Mouse (Mus musculus): Measurements from ENCODE around the gene Egfem1.

Egfem1 gene

DNA sequence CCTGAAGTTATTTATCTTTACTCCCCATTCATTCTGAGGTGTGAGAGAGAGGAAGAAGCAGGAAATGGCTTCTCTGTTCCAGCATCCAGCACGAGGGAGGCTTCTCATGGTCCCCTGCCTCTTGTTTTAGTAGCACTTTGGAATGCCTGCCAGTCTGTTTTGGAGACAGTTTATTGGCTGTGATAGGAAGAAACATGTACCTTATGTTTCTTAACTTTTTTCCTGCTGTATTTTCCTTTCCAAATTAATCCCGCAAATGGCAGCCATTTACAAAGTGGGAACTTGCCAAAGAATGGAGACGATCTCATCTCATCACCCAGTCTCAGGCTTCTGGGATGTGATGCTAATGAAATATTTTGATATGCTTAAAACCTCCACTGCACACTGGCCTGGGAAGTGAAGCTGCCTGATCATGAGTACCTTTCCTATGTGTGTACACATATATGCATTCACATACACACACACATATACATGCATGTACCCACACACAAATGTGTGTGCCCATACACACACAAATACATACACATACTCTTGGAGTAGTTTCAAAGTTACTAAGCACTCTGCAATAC is 260.5 kb downstream of the Egfem1 start:
- DNase-seq (ENCODE audit: low spot score) = no peak

DNA sequence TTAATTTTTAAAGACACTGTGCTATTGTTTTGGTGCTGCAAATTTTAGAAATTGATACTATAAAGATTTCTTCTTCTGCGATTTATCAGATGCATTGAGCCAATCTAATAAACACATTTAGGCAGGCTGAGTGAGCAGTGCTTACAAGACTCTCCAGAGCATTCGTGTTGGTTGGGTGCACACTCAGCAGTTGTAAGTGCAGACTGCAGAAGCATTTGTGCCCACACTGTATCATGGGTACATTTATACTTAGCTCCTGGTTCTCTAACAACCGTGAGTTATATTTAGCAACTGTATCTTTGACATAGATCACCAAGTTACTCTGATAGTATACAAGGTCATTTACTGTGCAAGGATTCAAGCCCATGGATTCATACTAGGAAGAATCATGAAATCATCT is 264.0 kb downstream of the Egfem1 start:
- DNase-seq (ENCODE audit: low spot score) = no peak

DNA sequence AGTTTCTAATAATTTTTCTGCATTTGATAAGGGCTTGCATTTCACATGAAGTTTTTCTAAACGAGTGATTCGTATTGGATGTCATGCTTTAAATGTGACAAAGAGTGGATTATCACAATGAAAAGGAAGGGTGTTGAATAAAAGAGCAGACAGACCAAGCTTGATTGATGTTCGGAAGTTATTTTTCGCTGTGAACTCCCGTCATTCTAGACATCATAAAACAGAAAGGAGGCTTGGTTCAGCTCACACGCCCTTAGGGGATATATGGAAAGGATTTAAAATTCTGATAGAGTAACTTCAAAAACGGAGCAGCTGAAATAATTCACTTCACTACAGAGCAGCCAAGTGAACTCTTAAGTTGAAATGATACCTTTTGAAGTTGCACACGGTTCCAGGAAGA is 285.1 kb downstream of the Egfem1 start:
- no peak for DNase-seq (ENCODE audit: low spot score)

DNA sequence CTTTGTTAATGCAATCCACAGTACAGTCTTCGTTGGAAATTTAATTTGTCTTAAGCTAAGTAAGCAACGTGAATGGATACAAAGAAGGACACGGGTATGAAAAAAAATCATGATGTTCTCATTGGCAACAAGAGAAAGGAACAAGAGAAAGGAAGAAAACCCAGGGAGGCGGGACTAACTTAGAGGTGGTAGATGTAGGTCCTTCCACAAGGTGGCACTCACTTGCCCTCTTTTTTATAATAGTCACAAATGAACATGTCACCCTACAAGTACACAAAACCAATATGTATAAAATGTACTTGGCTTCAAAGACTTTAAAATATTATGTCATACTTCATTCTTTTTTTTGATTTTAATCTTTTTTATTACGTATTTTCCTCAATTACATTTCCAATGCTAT is 288.7 kb downstream of the Egfem1 start:
- no peak for DNase-seq (ENCODE audit: low spot score)

DNA sequence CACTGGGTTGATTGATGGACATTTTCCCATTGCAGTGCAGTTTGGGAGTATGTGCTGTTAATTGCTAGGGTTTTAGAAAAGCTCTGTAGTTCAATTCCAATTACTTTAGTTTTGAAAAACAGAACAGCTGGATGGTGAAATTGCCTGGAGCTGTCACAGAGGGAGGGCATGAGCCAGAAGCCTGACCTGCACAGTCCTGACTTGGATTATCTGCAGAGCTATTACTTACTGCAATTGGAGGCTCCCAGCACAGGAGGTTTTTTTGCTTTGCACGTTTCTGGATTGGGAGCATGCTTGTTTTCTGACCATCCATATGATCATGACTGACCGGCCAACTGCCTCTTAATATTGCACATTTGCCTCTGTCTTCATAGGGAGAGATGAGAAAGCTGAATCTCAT is 299.4 kb downstream of the Egfem1 start:
- no peak for DNase-seq (ENCODE audit: low spot score)

DNA sequence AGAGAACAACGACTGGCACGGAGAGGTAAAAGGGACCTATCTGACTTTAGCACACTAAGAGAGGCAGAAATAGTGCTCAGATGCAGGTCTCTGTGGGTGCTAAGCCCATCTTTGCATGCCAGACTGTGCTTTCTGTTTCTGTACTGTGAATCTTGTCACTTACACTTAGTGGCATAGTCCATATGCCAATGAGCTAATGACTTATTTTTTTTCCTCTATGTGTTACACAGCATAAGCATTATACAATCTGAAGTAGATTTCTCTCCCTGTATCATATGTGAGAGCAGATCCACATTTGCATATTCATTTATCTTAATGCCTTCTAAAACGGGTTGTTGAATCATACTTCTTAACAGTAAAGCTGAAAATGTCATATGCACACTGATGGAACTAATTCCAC is 317.2 kb downstream of the Egfem1 start:
- DNase-seq (ENCODE audit: low spot score) = no peak

DNA sequence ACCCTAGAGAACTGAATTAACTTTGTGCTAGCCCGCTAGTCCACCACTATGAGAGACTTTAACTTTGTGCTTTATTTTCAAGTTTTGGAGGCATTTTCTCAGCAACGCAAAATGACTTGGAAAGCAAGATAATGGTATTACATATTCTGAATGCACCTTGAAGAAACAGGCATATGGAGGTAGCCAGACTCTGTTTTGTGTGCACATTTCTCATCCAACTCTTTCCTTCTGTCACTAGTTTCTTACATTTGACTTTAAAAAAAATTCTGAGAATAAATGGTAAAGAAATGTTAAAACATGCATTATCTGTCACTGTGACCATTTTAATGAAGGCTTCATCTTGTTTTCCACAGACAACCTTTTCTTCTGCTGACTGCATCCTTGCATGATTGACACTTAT is 339.8 kb downstream of the Egfem1 start:
- no peak for DNase-seq (ENCODE audit: low spot score)

DNA sequence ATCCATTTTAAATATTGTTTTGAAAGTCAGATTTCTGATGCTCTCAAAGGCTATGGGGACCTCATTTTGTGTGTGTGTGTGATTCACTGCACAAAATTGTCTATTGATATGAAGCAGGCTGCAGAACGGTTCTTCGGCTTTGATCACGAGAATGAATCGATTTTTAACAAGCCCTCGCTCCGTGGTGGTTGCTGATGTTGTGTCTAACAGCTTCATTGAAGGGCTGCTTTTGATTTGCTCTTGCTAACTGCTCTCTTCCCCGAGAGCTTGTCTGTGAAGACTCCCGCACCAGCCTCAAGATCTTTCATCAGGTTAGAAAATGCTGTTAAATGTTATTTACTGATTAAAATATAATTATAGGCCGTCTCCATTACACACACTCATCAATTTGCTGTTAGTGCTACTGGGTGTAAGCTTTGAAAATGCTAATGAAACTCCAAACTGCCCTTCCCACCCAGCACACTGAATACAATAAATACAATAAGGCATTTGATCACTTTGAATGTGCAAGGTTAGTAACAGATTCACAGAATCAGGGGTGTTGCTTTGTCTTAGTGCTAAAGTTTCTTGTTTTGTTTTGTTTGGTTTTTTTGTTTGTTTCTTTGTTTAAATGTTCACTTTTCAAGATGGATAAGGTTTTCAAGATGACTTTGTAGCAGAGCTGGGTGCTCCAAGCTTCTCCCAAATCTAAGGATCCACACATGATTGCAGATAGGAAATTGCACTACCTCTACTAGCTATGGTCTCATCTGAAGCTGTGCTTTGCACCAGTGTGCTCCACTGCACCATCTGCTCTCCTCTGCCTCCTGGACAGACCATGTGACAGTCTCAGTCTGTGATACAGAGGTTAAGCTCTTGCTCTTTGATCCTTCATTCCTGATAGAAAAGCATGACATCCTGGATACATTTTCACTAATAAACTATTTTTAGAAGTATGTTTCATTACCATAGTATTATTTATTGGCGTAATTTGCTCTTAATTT is 350.6 kb downstream of the Egfem1 start:
- DNase-seq (ENCODE audit: low spot score) = no peak

DNA sequence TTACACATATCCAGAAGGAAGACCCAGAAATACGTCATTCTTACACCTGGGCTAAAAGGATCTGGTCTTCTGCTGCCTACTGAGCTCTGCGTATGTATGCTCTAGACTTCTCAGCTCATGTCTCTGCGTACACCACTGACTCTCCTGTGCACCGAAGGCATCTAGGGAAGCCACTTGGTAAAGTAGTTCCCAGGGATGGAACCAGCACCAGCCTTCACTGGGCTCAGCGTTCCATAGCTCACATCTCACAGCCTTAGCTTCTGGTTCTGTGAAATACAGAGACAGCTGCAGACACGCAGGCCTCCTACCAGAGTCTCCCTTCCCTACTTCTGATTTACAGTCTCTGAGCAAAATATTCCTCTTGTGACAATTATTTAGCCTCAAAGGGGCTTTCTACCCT is 361.2 kb downstream of the Egfem1 start:
- DNase-seq (ENCODE audit: low spot score) = no peak

DNA sequence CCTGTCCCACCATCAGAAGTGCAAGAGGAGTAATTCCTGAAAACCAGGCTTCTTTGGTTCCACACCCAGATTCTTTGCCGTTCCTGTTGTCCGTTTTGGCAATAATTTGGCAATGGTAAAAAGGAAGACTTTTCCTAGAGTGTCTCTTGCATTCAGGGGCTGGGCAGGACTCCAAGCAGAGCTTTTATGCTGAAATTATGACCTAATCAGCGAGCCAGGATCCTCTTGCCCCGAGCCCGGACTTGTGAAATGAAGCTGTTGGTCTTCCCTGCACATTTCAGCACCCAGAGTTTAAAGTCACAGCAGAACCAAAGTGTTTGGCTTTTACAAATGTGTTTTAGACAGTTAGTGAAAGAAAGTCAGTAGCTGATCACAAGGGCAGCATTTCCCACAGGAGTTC is 362.8 kb downstream of the Egfem1 start:
- DNase-seq (ENCODE audit: low spot score) = no peak

DNA sequence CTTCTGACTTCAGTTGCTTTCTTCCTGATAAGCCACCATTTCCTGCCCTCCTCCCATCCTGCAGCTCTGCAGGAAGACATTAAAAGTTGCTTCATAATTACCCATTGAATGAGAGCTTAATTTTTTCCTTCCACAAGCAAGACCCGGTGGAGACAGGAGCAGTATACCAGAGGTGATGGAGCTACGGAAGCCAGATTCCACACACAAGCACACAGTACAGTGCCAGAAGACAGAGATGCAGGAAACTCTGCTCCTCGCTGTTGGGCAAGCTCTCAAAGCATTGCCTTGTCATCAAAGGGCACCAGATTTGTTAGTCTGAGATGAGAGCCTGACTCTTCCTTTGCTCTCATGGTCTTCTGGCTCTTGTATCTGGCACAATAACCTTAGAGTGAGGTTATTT is 364.3 kb downstream of the Egfem1 start:
- no peak for DNase-seq (ENCODE audit: low spot score)

DNA sequence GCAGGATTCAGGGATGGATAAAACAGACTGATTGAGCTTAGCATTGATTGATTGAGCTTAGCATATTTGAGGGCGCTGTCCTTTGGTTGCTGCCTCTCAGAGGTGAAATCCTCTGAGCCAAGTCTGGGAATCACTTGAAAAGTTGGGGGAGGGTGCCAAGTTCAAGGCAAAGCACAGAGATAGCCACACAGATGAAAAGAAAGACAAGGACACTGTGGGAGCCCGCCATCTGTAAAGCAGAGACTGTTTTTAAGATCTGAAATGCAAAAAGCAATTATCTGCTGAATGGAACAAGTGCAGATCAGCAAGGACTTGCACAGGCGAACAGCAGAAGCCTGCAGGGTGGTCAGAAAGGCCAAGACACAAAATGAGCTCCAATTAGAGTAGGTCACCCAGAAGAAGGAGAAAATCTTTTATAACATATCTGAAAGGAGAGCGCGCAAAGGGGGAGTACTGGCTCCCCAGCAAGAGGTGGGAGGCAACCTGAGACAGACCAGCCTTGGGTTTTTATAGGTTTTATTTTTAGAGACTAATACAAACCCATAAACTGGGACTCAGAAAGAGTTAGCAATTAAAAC is 367.1 kb downstream of the Egfem1 start:
- no peak for DNase-seq (ENCODE audit: low spot score)

DNA sequence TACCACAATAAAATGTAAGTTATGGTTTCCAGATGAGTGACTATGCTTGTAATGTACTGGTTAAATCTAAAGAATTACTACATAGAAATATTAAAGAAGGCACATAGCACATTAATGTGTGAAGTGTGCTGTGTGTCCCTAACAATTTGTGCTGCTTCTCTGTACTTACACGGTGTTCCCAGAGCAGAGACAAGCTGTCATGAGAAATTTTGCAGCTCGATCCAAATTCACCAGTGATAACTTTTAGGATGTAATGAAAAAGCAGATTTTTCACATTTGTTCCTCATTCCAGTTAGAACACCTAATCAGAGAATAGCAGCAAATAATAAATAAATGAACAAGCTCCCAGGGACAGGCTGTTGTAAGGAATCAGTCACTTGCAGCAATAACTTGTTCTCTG is 416.4 kb downstream of the Egfem1 start:
- no peak for DNase-seq (ENCODE audit: low spot score)

DNA sequence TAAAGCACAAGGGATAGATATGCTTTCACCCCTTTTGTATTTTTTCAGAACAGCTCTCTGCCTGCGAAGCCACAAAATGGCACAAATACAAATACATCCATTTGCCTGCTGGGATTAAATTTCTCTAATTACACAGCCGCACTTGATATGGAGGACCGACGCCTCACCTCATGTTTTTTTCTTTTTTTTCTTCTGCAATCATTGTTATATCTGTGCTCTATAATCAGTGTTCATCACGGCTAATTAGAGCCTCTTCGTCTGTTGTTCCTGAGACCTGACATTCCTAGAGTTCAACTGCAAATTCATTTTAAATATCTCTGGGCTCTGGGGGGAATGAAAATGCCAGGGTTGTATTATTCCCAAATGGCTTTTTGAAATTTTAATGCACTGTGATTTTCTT is 417.4 kb downstream of the Egfem1 start:
- no peak for DNase-seq (ENCODE audit: low spot score)

DNA sequence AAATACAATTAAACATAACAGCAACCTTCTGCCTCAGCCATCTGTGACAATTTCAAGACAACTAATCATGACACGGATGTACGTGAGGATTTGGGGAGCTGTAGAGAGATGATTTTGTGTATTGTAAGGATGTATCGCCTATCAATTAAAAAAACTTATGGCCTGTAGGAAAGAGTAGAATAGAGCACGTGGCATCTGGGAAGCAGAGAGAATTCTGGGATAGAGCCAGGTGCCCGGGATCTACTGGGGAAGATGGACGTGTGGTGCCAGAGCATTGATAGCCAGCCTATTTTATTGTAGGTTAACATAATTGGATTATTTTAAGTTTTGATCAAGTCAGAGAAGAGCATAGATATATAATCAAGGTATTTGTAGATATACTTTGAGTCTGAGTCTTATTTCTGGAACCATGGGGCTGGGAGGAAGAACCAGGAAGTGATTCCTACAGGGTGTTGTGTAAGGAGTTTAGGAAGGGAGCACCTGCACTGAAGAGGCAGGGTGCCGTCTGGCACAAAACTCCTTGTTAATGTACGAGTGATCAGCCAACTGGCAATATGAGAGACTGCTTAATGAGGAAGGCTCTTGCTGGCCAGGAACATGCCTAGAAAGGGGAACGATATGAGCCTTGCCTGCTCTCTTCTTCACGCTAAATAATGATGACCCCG is 443.6 kb downstream of the Egfem1 start:
- no peak for DNase-seq (ENCODE audit: low spot score)

DNA sequence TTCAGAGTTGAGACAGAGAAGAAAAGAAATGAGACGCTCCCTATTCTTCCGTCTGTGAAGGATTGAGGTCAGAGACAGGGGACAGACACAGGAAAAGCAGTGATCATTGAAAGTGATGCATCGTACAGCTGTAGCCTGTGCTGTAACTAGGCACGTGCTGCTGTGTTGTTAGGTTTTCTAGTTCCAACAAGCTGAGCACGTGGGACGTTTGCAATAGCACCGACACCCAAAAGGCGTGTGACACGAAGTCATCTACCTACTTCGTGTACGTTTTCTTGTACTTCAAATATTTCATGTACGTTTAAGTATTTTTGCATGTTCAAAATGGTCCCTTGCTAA is 444.1 kb downstream of the Egfem1 start:
- no peak for DNase-seq (ENCODE audit: low spot score)

DNA sequence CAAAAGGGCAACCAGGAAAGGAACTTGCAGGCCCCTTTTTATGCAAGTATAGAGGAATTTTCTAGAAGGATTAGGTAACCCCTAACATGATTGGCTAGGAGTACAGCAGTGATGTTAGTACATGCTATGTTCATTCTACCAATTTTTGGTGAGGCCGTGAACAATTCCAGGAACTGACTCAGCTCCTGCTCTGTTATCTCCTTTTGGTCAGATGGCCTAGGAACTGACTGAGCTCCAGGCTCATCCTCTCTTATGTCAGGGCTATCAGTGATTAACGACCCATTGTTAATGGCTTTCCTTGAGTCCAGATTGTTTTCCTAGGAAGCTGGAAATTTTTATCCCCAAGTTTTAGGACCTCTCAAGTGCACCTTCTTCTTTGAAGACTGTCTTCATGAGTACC is 457.4 kb downstream of the Egfem1 start:
- no peak for DNase-seq (ENCODE audit: low spot score)

DNA sequence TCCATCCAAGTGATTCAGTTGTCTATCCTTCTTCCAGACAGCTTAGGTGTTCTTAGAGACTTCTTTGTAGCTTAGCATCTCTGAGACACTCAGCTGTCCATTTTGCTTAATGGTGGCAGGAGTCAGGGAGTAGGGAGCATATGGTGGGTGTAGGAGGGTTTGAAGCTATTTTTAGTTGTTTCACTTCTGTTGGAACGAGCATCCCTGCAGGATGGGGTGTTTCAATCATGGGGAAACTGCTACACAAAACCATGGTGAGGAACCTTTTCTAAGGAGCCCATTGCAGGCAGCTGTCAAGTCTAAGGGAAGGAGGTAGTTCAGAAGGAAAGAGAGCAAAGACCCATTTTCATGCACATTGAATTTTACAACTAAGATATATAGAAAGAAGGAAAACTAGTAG is 458.1 kb downstream of the Egfem1 start:
- DNase-seq (ENCODE audit: low spot score) = no peak

DNA sequence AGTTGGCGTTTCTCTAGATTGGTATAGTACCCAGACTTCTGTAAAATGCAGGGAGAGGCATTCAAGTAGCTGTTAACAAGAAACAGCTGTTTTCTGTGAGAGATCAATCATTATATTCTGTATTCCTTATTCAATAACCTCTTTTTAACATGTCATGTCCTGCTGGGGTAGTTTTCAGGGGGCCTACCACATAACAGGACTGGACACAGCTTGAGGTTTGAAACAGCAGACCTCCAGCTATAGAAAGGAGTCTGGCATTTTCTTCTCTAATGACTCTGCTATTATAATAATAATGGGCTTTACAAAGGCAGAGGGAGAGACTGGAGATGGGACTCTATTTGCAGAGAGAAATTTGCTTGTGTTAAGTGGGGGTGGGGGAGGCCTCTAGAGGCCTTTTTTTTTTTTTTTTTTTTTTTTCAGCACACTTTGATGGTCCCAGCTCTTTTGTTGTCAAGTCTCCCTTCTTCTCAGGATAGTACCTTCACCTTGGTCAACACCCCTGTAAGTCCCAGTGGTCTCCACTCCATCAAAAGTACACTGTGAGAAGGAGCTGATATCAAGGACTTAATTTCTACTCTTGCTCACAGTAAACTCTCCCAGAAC is 459.8 kb downstream of the Egfem1 start:
- DNase-seq (ENCODE audit: low spot score) = no peak

DNA sequence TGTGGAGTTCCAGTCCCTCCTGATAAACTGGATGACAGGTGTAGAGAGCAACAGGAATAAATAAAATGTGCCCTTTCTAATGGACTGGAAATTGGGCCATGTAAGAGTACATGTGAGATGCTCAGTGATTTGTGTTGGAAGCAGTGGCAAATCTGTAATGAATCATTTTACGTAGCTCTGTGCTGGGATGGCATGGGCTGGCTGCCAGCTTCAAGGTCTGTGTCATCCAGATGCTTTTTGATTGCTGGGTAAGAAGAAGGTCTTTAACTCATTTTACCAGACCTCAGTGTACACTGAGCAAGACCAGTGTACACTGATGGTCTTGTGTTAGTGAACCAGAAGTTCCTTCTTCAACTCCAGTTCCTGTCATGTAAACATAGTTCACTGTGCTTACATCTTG is 462.2 kb downstream of the Egfem1 start:
- no peak for DNase-seq (ENCODE audit: low spot score)

DNA sequence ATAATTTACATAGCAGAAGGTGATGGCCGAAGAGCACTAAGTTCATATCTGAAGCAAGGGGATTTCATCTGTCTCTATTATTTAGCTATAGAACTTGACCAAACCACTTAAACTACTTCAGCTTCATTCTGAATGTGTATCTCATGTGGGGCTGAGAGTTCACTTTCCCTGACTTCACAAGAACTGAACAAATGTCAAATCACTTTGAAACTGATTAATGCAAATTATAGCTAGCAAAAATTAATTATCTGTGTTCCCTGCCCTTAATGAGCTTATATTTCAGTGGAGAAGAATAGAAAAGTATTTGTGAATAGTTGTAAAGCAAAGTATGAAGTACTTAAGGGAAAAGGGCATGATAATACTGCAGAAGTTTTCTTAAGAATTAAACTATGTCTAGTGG is 481.3 kb downstream of the Egfem1 start:
- DNase-seq (ENCODE audit: low spot score) = no peak

DNA sequence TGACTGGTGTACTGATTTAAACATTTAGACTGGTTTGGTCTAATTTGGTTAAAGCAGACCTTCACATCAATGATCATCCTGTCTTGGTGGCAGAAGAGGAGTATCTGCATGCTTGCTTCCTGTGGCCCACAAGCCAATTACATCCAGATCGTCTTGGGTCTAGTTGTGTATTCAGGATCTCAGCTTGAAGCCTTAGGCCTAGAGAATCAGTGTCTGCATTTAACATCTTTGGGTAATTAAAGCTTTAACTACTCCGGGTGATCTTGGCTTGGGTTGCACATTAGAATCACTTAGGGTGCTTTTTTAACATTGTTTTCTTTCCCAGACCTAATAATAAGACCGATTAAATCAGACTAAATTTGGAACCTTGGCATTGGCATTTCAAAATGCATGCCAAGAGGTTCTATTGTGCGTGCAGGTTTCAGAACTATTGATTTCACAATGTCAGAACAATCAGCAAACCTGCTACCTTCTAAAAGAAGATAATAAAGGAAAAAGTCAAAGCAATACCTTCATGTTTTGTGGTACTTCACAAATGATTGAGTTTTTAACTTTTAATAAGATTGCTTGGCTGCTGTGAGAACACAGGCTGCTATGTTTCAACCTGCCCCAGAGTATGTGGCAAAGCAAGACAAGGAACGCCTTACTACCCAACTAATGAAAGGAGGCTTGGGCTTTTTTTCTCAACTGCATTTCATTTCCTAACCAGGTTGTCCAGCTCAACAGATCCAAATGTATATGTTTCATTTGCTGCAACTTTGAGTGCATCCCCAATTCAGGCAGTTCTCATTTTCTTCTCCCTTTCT is 496.4 kb downstream of the Egfem1 start:
- DNase-seq (ENCODE audit: low spot score) = no peak
